9 mouse cellular contexts compared by ENCODE assay signal in the genomic region with DNA sequence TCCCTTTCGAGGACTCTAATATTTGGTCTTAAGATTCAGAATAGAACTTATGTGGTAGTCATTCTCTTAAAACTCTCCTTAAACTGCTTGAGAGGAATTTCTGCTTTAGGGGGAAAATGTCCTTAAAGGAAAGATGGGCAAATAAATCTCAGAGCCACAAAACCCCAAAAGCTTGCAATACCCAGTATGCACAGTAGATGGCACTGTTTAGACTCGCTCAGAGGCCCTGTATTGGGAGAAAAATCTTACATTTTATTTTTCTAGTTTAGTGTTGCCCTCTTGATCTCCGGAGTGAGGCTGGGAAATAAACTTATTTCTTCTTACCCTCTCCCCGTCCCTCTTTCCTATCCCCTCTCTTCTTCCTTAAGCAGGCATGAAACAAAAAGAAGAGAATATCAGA. TPM values are rescaled to one million over a fixed set of nuclear protein-coding genes. Genes with fewer than 3 reads are reported as not detected.
DNase-seq lines count a peak whose midpoint lies in the region; TF ChIP-seq lines count a peak whose summit lies in the region.
"Had no signal": no experiment of that assay in that cellular context is flagged by ENCODE, and none has a peak within 500 bp of the region (broad histone marks: within the 10 kb centered on the region; RNA-seq: fewer than 3 reads in every experiment).

No protein-coding gene starts in this region.

- no peak for TF ChIP-seq POLR2A in brain, embryonic 14.5 days (IDR thresholded peaks at IDR 0.05; ENCODE audit: borderline replicate concordance, extremely low read depth, insufficient read depth, insufficient read length, poor library complexity, severe bottlenecking)

- peak; percentile 22 for DNase-seq in heart, adult 8-10 months (ENCODE audit: low spot score)
- no peak for DNase-seq in heart, adult 11 months
- DNase-seq in right cerebral cortex, adult 2 months (ENCODE audit: low spot score in 2 of 2): peak; percentile 46 to 64
- DNase-seq in right cerebral cortex, postnatal 36 days (ENCODE audit: low spot score in 2 of 2): no peak
- DNase-seq in brain, embryonic 14.5 days (ENCODE audit: low read depth): peak; percentile 72
- peak; percentile 82 for DNase-seq in hindlimb bud, embryonic 11.5 days (ENCODE audit: extremely low spot score, low read depth, low spot score)
- peak; percentile 73 for DNase-seq in retina, postnatal 1 day
- DNase-seq in adrenal gland, adult 18-20 months (ENCODE audit: low spot score in 2 of 2): no peak

- TF ChIP-seq CTCF in brain, embryonic 14.5 days (IDR thresholded peaks at IDR 0.05; ENCODE audit: borderline replicate concordance, extremely low read depth, insufficient read depth, insufficient read length): peak; percentile 75

RNA-seq across cellular contexts. Expression of a gene that starts 4.7 kb away (rescaled TPM):
- total RNA-seq in heart, adult 8-10 months (2022): not detected
- 5.6 and 13.6 TPM in 2 replicates for polyA plus RNA-seq in brain, embryonic 14.5 days (2012; rRNA removed)
- total RNA-seq in adrenal gland, adult 18-20 months (2021): 1 to 10 TPM in 1 of 2 experiments, under 1 TPM in 1; 0.32 to 9.9 TPM

RNA-seq across cellular contexts. Expression of a gene that starts 6.5 kb away (rescaled TPM):
- not detected for total RNA-seq in heart, adult 8-10 months (2022)
- not detected in 2 replicates for polyA plus RNA-seq in brain, embryonic 14.5 days (2012; rRNA removed)
- not detected for total RNA-seq in adrenal gland, adult 18-20 months (2021)
- polyA plus RNA-seq: embryonic facial prominence, embryonic 12.5 days had no signal

RNA-seq across cellular contexts. Expression of a gene that starts 24.2 kb away (rescaled TPM):
- total RNA-seq in heart, adult 8-10 months (2022): not detected
- 6.4 and 12.5 TPM in 2 replicates for polyA plus RNA-seq in brain, embryonic 14.5 days (2012; rRNA removed)
- total RNA-seq in adrenal gland, adult 18-20 months (2021): not detected

RNA-seq across cellular contexts. Expression of a gene that starts 51.3 kb away (rescaled TPM):
- total RNA-seq in heart, adult 8-10 months (2022): 10 to 100 TPM; 14.4 to 18.5 (median 15.6) TPM
- polyA plus RNA-seq in brain, embryonic 14.5 days (2012; rRNA removed): 0.14 and 0.15 TPM in 2 replicates
- not detected for total RNA-seq in adrenal gland, adult 18-20 months (2021)

Comparison
In these comparisons a context has a peak if more than half of its experiments do, and no peak if none do; other contexts are left out.
1. DNase-seq: peak in heart, adult 8-10 months (single experiment), right cerebral cortex, adult 2 months (2 of 2), brain, embryonic 14.5 days (single experiment), hindlimb bud, embryonic 11.5 days (single experiment) and retina, postnatal 1 day (single experiment); none in heart, adult 11 months (single experiment), right cerebral cortex, postnatal 36 days (0 of 2) and adrenal gland, adult 18-20 months (0 of 2).